Mouse (Mus musculus) lung, adult 2 months (tissue): ENCODE data around the gene Gm10762. TPM values are rescaled to one million over a fixed set of nuclear protein-coding genes. Genes with fewer than 3 reads are reported as not detected.
A peak's percentile ranks its signal among the peaks of the same experiment; 100 is the strongest.
"Not testable (repeated sequence)": the region's sequence is repeated elsewhere in the genome, so short reads cannot be mapped to it uniquely, and the experiment has no call there.

Experiments used
- DNase-seq: peaks from one replicate; pipeline ENCODE4 v3.0.0; 2022
- H3K4me1 ChIP-seq: fragments of 200-500 bp; 2 replicates; pipeline ENCODE4 v1.6.1; 2011; ENCODE audit warnings: low read length; ENCODE audit not compliant: control insufficient read depth, insufficient read depth
- H3K4me3 ChIP-seq: fragments of 200-500 bp; replicated peaks from 2 replicates; pipeline ENCODE3; 2011; ENCODE audit warnings: low read depth, mild to moderate bottlenecking, control low read depth, low read length; ENCODE audit errors: extremely low read depth
- CTCF ChIP-seq: fragments of 200-500 bp; IDR thresholded peaks from 2 replicates; pipeline ENCODE4 v1.5.1; 2011; ENCODE audit warnings: mild to moderate bottlenecking, low read length, control low read depth; ENCODE audit not compliant: insufficient read depth
- POLR2A ChIP-seq: fragments of 200-500 bp; IDR thresholded peaks from 2 replicates; pipeline ENCODE4 v1.6.1; 2011; ENCODE audit warnings: low read depth, mild to moderate bottlenecking, control low read depth, low read length, borderline replicate concordance; ENCODE audit errors: extremely low read depth
- WGBS: fragments of 180-500 bp; shearing (Covaris S2); methylation state at CpG from one replicate; pipeline ENCODE4 v1.1.7; 2018; 5-methylcytosine and 5-hydroxymethylcytosine counted together
- polyA plus RNA-seq: library from polyadenylated mRNA; depleted of rRNA; stranded (reverse); fragments of >200 nt; gene quantifications from 2 replicates; pipeline ENCODE4 v1.2.3, GENCODE M21; 2012; rRNA removed

Gene Gm10762
- polyA plus RNA-seq, result 4.2 and 4.6 TPM in 2 replicates

DNA sequence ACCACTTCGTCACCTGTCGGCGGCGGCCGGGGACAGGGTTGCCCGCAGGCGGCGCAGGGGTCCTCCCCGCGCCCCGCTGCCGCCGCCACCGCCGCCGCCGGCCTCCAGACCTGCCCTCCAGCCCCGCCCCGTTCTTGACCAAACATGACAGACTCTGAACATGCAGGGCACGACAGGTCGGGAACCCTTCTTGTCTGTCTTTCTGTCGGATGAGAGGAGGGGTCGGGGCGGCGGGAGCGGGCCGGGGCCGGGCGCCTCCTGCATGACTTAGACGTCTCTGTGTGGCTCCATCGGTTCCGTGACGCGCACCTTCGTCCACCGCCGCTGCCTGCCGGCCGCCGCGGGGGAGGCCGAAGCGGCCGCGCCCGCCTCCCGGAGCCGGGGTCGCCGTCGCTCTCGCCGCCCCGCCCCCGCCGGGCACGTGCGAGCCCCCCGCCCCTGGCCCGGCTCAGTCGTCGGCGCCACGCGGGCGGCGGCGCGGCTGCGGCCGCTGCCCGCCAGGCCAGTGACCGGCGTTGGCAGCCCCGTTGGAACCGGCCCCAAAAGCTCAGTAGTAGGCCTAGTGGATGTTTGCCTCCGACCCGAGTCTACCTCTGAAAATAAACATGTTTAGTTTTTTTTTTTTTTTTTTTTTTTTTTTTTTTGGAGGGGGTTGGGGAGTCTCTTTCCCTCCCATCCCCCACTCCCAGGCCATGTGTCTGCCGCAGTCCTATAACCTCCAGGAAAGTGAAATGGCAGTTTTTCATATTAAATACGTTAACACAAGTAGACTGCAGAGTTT lies at the start of gene Gm10762:
TSS of gene Gm10762 (minus strand) at position 65 of the 781 bp plus-strand sequence.
- 1% methylated on average over 80 of the region's 80 CpGs for WGBS
- H3K4me3 ChIP-seq, result peak within 1 kb of the TSS; percentile 79
- peak; percentile 84 for DNase-seq
- H3K4me1 ChIP-seq, result peaks cover 2% of the 10 kb centered on the region
- TF ChIP-seq CTCF (no peak), POLR2A (no peak)

DNA sequence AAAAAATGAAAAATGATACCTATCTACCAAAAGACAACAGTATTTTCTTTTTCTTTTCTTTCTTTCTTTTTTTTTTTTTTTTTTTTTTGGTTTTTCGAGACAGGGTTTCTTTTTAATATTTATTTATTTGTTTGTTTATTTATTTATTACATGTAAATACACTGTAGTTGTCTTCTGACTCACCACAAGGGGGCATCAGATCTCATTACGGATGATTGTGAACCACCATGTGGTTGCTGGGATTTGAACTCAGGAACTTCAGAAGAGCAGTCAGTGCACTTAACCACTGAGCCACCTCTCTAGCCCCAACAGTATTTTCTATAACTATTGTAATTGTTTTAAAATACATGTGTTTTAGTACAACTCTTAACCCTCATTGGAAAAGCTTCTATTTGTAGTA lies 41.3 kb upstream of the Gm10762 start:
- not testable (repeated sequence) for H3K4me3 ChIP-seq, H3K4me1 ChIP-seq, DNase-seq
- 75% methylated on average over 2 of the region's 2 CpGs for WGBS

DNA sequence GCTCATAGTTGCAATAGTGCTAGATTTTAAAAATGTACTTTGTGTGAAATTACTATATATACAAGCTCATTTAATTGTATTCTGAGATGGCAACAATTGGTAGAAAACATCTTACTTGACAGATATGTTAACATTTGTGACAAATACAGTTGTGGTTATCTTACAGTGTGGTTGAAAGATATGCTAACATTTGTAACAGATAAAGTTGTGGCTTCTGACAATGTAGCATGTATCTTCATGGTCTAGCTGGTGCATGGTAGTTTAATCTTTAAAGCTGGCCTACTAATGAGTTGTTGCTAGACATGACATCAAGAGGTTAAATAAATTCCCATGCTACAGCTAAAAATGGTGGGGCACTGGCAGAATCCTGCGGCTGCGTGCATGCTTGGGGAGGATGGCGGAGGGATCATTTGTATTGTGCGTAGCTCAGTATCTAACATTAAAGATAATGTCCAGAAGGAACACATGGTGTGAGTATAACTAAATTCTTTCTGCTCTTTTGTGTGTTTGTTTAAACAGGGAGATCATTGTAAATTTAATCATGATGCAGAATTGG lies 38.7 kb upstream of the Gm10762 start:
- Histone ChIP-seq H3K4me3 (no peak overlapping the region), H3K4me1 (no peaks in the 10 kb centered on the region)
- DNase-seq, result no peak
- TF ChIP-seq CTCF, result no peak
- 74% methylated on average over 4 of the region's 4 CpGs for WGBS

DNA sequence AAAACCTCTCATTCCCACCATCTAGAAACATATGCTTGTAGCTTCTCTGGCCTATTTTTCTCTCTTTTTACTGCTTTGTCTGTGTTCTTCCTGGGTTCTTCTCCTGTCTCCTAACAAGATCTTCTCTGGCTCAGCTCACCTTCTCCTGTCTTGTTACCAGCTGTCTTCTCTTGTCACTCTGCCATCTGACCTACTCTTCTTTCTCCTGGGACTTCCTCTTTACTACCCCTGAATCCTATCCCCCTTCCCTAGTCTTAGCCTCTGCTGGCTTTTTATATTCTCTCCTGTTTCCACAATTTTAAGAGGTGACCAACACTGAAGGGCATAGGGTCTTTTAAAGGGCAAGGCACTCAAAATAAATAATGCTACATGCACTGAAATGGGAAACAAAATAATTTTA lies 37.3 kb upstream of the Gm10762 start:
- DNase-seq, result no peak
- H3K4me1 ChIP-seq, result no peaks in the 10 kb centered on the region
- TF ChIP-seq POLR2A (no peak), CTCF (no peak)

DNA sequence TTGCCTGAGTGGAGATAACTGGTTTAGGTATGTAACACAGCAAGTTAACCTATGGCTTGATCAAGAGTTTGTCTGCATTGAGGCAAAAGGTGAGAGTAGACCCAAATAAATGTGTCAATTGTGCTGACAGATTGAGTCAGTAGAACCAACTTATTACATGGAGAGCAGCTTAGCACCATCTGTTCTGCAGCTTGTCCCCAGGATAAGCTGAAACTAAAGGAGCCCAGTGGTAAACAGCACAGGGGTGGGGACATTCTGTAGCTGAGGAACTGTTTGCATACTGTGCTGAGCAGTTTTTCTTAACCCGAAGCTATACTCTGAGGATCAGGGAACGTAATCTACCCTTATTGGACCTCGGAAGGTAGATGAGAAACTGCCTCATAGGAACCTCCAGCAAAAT lies 17.2 kb upstream of the Gm10762 start:
- WGBS, result 83% methylated on average over 3 of the region's 3 CpGs
- TF ChIP-seq CTCF (no peak), POLR2A (no peak)
- Histone ChIP-seq H3K4me3 (no peak overlapping the region), H3K4me1 (no peaks in the 10 kb centered on the region)
- DNase-seq, result no peak

More for the DNA sequence above, 37.3 kb upstream of the Gm10762 start:
- no peak overlapping the region for H3K4me3 ChIP-seq

DNA sequence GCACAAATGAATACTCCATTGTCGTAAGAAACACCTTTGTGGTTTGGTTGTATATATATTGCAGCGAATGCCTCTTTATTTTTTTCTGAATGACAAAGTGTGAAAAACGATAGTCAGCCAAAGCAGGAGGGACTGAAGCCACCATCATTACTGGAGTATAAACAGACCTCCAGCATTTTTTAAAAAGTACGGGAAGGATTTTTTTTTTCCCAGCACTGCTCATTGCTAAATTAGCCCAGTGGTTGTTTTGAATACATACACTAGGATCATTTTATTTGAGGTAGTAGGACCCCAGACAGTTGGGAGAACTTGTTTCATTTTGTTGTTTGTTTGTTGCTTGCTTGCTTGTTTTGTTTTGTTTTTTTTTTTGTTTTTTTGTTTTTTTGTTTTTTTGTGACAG lies 8.0 kb upstream of the Gm10762 start:
- DNase-seq, result no peak
- WGBS, result 70% methylated on average over 4 of the region's 4 CpGs
- TF ChIP-seq CTCF (no peak), POLR2A (no peak)
- Histone ChIP-seq H3K4me3 (no peak overlapping the region), H3K4me1 (no peaks in the 10 kb centered on the region; the same call in 1 of the 2 replicates)

DNA sequence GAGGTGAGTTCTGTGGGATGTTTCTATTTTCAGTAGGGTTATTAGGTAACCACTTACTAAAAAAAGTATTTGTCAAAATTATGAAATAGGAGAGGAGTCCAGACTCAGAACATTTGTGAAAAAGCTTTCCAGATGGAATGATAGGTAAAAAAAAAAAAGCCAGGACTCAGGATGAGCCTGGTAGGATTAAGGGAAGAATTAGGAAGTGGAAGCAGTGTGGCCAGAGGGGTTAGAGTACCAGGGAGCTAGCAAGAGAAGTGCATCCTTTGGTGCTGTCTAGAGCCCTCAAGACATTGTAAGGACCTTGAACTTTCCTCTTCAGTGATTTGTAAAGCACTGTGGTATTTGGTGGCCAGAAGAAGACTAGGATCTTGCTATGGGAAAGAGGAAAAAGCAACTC lies 4.8 kb upstream of the Gm10762 start:
- DNase-seq, result no peak
- Histone ChIP-seq H3K4me1 (no peaks in the 10 kb centered on the region; the same call in 1 of the 2 replicates), H3K4me3 (no peak overlapping the region)
- no peak for TF ChIP-seq POLR2A
- no peak for TF ChIP-seq CTCF

DNA sequence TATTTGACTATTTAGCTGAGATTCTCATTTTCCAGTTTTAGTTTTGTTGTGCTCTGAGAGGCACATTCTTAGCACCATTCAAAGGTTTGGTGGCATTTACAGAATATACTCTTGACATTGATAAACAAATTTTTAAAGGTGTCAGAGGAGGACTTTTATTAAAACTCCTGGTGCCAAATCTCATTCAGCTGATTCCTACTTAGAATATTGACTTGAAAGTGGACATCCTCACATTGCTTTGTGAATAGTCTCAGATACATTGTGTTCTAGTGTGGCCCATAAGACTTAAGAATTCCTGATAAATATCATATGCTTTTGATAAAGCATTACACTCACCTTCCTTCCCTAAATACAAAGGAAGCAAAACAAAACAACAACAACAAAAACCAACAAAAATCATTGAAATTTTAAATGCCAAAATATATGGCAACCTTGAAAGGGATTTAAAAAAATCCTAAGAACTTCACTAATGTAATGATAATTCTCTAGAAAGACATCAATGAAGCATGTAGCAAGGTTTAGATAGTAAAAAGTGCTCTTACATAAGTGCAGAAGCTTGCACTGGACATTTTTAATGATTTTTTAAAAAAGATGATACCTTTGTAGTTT lies 1.1 kb upstream of the Gm10762 start:
- no peak for DNase-seq
- peaks cover 2% of the 10 kb centered on the region for H3K4me1 ChIP-seq
- TF ChIP-seq CTCF (no peak), POLR2A (no peak)
- H3K4me3 ChIP-seq, result no peak overlapping the region

DNA sequence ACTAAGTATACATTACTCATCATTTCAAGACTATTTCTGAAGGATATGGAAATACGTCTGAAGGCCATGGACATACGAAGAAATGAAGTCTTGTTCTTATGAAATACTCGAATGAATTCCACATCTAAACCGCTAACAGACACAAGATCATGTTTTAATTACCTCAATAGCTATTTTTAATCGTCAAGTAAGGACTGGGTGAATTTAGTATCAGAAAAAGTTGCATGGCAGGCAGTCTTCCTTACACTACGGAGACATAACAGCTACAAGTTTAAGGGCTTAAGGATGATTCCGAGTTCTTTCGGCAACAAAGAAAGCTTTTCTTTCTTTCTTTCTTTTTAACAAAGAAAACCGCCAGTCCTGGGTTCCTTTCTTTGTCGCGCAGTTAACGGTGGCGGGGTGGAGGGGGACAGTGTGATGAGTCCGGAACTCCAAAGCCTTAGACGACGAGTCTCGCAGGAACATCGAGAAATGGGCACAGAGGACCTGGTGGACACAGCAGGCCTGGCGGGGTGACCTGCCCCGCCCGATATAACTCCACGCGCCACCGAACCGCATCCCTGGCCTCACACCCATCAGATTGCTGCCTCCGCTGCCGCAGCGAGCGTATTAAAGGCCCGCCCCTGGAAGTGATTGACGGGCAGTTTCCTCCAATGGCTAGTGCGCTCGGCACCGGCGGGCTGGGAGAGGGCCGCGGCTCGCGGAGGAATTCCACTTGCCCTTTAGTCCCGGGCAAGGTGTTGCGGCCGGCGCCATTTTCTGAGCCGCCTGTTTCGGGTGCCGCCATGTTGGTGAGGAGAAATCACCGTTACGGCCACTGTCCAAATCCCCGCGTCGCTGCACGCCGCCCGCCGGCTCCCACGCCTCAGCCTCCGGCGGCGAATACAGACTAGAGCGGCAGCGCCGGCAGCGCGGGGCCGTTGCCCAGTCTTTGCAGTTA lies 614 bp downstream of the Gm10762 start, which contains the start of gene Zc3h6:
TSS of gene Zc3h6 (plus strand) at position 762 of the 940 bp plus-strand sequence.
- TF ChIP-seq CTCF (no peak), POLR2A (peak; percentile 98)
- Histone ChIP-seq H3K4me3 (peak within 1 kb of the TSS; percentile 79), H3K4me1 (peaks cover 2% of the 10 kb centered on the region; the same call in 1 of the 2 replicates)
- DNase-seq, result peak; percentile 99
- WGBS, result under 1% methylated on average over 65 of the region's 65 CpGs
